25 mouse cellular contexts compared by ENCODE assay signal in the genomic region with DNA sequence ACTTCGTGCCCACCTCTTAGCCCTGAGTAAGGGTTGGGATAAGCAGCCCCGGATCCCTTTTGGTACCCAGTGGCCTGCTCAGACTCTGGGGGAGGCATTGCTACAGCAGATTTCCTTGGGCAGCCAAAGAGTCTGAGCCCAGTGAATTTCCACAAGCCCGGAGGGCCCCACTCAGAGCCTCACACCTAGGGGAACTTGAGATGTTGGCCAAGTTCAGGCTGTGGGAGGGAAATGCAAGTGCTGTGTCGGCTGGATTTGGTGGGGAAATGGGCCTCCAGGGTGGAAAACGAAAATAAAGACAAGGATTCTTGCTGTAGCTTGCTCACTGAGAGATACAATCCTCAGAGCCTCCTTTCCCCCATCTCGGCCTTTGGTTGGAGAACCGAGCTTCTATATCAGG. TPM values are rescaled to one million over a fixed set of nuclear protein-coding genes. Genes with fewer than 3 reads are reported as not detected.
A peak's percentile ranks its signal among the peaks of the same experiment; 100 is the strongest.
DNase-seq lines count a peak whose midpoint lies in the region; ATAC-seq and TF ChIP-seq lines count a peak whose summit lies in the region.
"Had no signal": no experiment of that assay in that cellular context is flagged by ENCODE, and none has a peak within 500 bp of the region (broad histone marks: within the 10 kb centered on the region; RNA-seq: fewer than 3 reads in every experiment).

No protein-coding gene starts in this region.

- peak; percentile 78 for ATAC-seq in frontal cortex, adult (ENCODE audit: low TSS enrichment)
- ATAC-seq in kidney, embryonic 14.5 days (ENCODE audit: low FRiP score, low TSS enrichment), result 0 out of 2 replicates have a peak, but pooled peaks have one; percentile 32
- no peak for ATAC-seq in kidney, embryonic 15.5 days (replicated peaks; ENCODE audit: low FRiP score)
- 0 out of 2 replicates have a peak, but pooled peaks have one; percentile 34 for ATAC-seq in lung, embryonic 16.5 days (ENCODE audit: low read depth)
- ATAC-seq in forebrain, embryonic 14.5 days, result no peak
- ATAC-seq: forebrain, embryonic 16.5 days; intestine, postnatal 0 days; midbrain, embryonic 15.5 days had no signal

- H3K4me1 ChIP-seq in kidney, embryonic 14.5 days (ENCODE audit: control insufficient read depth, insufficient read depth, low read length), result no peaks in the 10 kb centered on the region
- peaks cover 3% of the 10 kb centered on the region; the same call in 1 of the 2 replicates for H3K4me1 ChIP-seq in kidney, embryonic 15.5 days
- no peaks in the 10 kb centered on the region for H3K4me1 ChIP-seq in lung, embryonic 16.5 days (replicated peaks; ENCODE audit: control insufficient read depth, insufficient read depth, low read length)
- H3K4me1 ChIP-seq in lung, adult 2 months (ENCODE audit: control insufficient read depth, insufficient read depth, low read length), result no peaks in the 10 kb centered on the region
- H3K4me1 ChIP-seq in forebrain, embryonic 14.5 days (ENCODE audit: control insufficient read depth, insufficient read depth, low read length), result no peaks in the 10 kb centered on the region
- H3K4me1 ChIP-seq: hindbrain, embryonic 12.5 days; midbrain, embryonic 15.5 days; neural tube, embryonic 13.5 days had no signal

- no peak overlapping the region for H3K27ac ChIP-seq in kidney, embryonic 14.5 days (ENCODE audit: low read depth, low read length)
- no peak overlapping the region for H3K27ac ChIP-seq in kidney, embryonic 15.5 days
- H3K27ac ChIP-seq in lung, embryonic 16.5 days (ENCODE audit: low read length), result no peak overlapping the region
- H3K27ac ChIP-seq in forebrain, embryonic 14.5 days (ENCODE audit: low read depth, low read length), result no peak overlapping the region
- H3K27ac ChIP-seq: heart, embryonic 13.5 days; hindbrain, embryonic 12.5 days; liver, embryonic 14.5 days; lung, embryonic 15.5 days; midbrain, embryonic 15.5 days; neural tube, embryonic 13.5 days had no signal

- DNase-seq in frontal cortex, postnatal 14 days (ENCODE audit: low spot score in 2 of 2), result no peak
- DNase-seq in lung, adult 2 months, result no peak
- peak; percentile 27 for DNase-seq in telencephalon, adult 2 months (ENCODE audit: low read depth, low spot score)
- DNase-seq in forebrain, embryonic 14.5 days (ENCODE audit: low spot score), result no peak
- DNase-seq: adrenal gland, postnatal 14 days; cerebellum, adult 9-10 months; gastrocnemius, postnatal 10 days; heart, postnatal 14 days; lung, postnatal 4 days; retina, postnatal 1 day; right cerebral cortex, postnatal 4 days; thymus, postnatal 25 days had no signal

- no peaks in the 10 kb centered on the region for H3K36me3 ChIP-seq in kidney, embryonic 14.5 days (ENCODE audit: control insufficient read depth, insufficient read depth, low read length)
- no peaks in the 10 kb centered on the region for H3K36me3 ChIP-seq in kidney, embryonic 15.5 days
- no peaks in the 10 kb centered on the region for H3K36me3 ChIP-seq in lung, embryonic 16.5 days (ENCODE audit: control insufficient read depth, insufficient read depth, low read length)
- no peaks in the 10 kb centered on the region for H3K36me3 ChIP-seq in forebrain, embryonic 14.5 days (ENCODE audit: control insufficient read depth, insufficient read depth, low read length)
- H3K36me3 ChIP-seq: heart, embryonic 13.5 days; hindbrain, embryonic 12.5 days; lung, embryonic 15.5 days; midbrain, embryonic 15.5 days; neural tube, embryonic 13.5 days had no signal

- no peak for TF ChIP-seq CTCF in lung, adult 2 months (IDR thresholded peaks at IDR 0.05; ENCODE audit: insufficient read depth, low read length)

- H3K4me2 ChIP-seq in kidney, embryonic 14.5 days (replicated peaks; ENCODE audit: low read depth, low read length), result no peak overlapping the region
- H3K4me2 ChIP-seq in kidney, embryonic 15.5 days, result no peak overlapping the region
- no peak overlapping the region for H3K4me2 ChIP-seq in lung, embryonic 16.5 days (ENCODE audit: low read depth, low read length)
- H3K4me2 ChIP-seq in forebrain, embryonic 14.5 days (ENCODE audit: low read length), result no peak overlapping the region
- H3K4me2 ChIP-seq: heart, embryonic 13.5 days; hindbrain, embryonic 12.5 days; lung, embryonic 15.5 days; midbrain, embryonic 15.5 days; neural tube, embryonic 13.5 days had no signal

- WGBS in kidney, embryonic 14.5 days, result 65% methylated on average over 7 of the region's 7 CpGs
- 63% methylated on average over 7 of the region's 7 CpGs for WGBS in kidney, embryonic 15.5 days
- WGBS in lung, embryonic 16.5 days, result 70% methylated on average over 7 of the region's 7 CpGs
- WGBS in lung, adult 2 months, result 74% methylated on average over 7 of the region's 7 CpGs
- 83% methylated on average over 7 of the region's 7 CpGs for WGBS in forebrain, embryonic 14.5 days

- H3K9me3 ChIP-seq in kidney, embryonic 14.5 days (ENCODE audit: control insufficient read depth, low read length), result no peaks in the 10 kb centered on the region
- H3K9me3 ChIP-seq in kidney, embryonic 15.5 days (replicated peaks), result no peaks in the 10 kb centered on the region
- H3K9me3 ChIP-seq in lung, embryonic 16.5 days (ENCODE audit: control insufficient read depth, low read length), result no peaks in the 10 kb centered on the region
- H3K9me3 ChIP-seq in forebrain, embryonic 14.5 days (replicated peaks; ENCODE audit: control insufficient read depth, low read length), result no peaks in the 10 kb centered on the region
- H3K9me3 ChIP-seq: heart, embryonic 13.5 days; hindbrain, embryonic 12.5 days; lung, embryonic 15.5 days; midbrain, embryonic 15.5 days; neural tube, embryonic 13.5 days had no signal

- H3K4me3 ChIP-seq in kidney, embryonic 14.5 days (ENCODE audit: low read length), result no peak overlapping the region
- no peak overlapping the region for H3K4me3 ChIP-seq in kidney, embryonic 15.5 days (replicated peaks)
- no peak overlapping the region for H3K4me3 ChIP-seq in lung, embryonic 16.5 days (ENCODE audit: low read length)
- no peak overlapping the region for H3K4me3 ChIP-seq in lung, adult 2 months (replicated peaks; ENCODE audit: extremely low read depth, low read depth, low read length)
- H3K4me3 ChIP-seq in forebrain, embryonic 14.5 days (ENCODE audit: low read depth, low read length), result no peak overlapping the region
- H3K4me3 ChIP-seq: heart, embryonic 13.5 days; hindbrain, embryonic 12.5 days; lung, embryonic 15.5 days; midbrain, embryonic 15.5 days; myocyte; neural tube, embryonic 13.5 days had no signal

- H3K27me3 ChIP-seq in kidney, embryonic 14.5 days (ENCODE audit: control insufficient read depth, insufficient read depth, low read length), result no peaks in the 10 kb centered on the region
- H3K27me3 ChIP-seq in kidney, embryonic 15.5 days, result no peaks in the 10 kb centered on the region; the same call in 1 of the 2 replicates
- H3K27me3 ChIP-seq in lung, embryonic 16.5 days (ENCODE audit: control insufficient read depth, insufficient read depth, low read depth, low read length), result no peaks in the 10 kb centered on the region
- no peaks in the 10 kb centered on the region for H3K27me3 ChIP-seq in forebrain, embryonic 14.5 days (replicated peaks; ENCODE audit: control insufficient read depth, insufficient read depth, low read length)
- H3K27me3 ChIP-seq: hindbrain, embryonic 12.5 days; lung, embryonic 15.5 days; midbrain, embryonic 15.5 days; neural tube, embryonic 13.5 days had no signal

- H3K9ac ChIP-seq in kidney, embryonic 14.5 days (ENCODE audit: low read depth, low read length), result no peak overlapping the region
- no peak overlapping the region for H3K9ac ChIP-seq in kidney, embryonic 15.5 days
- H3K9ac ChIP-seq in lung, embryonic 16.5 days (ENCODE audit: low read length), result no peak overlapping the region
- H3K9ac ChIP-seq in forebrain, embryonic 14.5 days (ENCODE audit: low read length), result no peak overlapping the region
- H3K9ac ChIP-seq: heart, embryonic 13.5 days; hindbrain, embryonic 12.5 days; liver, embryonic 14.5 days; lung, embryonic 15.5 days; midbrain, embryonic 15.5 days; neural tube, embryonic 13.5 days had no signal

- no peak for TF ChIP-seq POLR2A in lung, adult 2 months (IDR thresholded peaks at IDR 0.05; ENCODE audit: borderline replicate concordance, extremely low read depth, low read depth, low read length)

RNA-seq across cellular contexts. Expression of a gene that starts 28.0 kb away (rescaled TPM):
- 4.1 and 5.0 TPM in 2 replicates for polyA plus RNA-seq in kidney, embryonic 14.5 days (2014; fragmentation: Nextera tagmentation; extraction: Ambion mirVana)
- 4.9 TPM in 2 replicates for polyA plus RNA-seq in kidney, embryonic 15.5 days (2015; fragmentation: Nextera tagmentation; extraction: Ambion mirVana)
- 5.1 and 5.4 TPM in 2 replicates for polyA plus RNA-seq in lung, embryonic 16.5 days (2015; fragmentation: Nextera tagmentation; extraction: Ambion mirVana)
- polyA plus RNA-seq in lung, adult 2 months (2012; rRNA removed), result 6.7 and 7.8 TPM in 2 replicates
- 0.37 and 0.41 TPM in 2 replicates for polyA plus RNA-seq in forebrain, embryonic 14.5 days (2014; fragmentation: Nextera tagmentation; extraction: Ambion mirVana)

Comparison
In these comparisons a context has a peak if more than half of its experiments do, and no peak if none do; other contexts are left out.
1. ATAC-seq: peak in frontal cortex, adult (single experiment), kidney, embryonic 14.5 days (single experiment) and lung, embryonic 16.5 days (single experiment); none in kidney, embryonic 15.5 days (single experiment) and forebrain, embryonic 14.5 days (single experiment).